Mouse (Mus musculus): Measurements from ENCODE around the gene Tardbp.

Gene Tardbp

DNA sequence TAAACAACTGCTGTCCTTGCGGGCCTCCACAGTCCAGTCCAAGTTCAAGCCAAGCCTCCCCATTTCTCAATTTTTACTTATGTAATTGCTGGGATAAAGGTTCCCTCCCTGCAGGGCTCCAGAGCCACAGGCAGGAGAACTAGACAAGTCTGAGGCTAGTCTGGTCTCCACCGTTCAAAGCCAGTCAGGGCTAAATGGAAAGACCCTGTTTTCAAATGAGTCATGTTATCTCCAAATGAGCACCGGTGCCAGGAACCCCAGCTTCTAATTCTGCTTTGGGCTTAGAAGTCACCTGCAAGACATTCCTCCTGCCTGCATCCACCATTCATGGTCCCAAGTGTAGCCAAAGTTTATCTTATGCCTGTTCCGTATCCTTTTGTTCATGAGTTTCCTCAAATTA is 24.9 kb downstream of the Tardbp start:
- DNase-seq (ENCODE audit: low spot score in 2 of 2) = no peak

DNA sequence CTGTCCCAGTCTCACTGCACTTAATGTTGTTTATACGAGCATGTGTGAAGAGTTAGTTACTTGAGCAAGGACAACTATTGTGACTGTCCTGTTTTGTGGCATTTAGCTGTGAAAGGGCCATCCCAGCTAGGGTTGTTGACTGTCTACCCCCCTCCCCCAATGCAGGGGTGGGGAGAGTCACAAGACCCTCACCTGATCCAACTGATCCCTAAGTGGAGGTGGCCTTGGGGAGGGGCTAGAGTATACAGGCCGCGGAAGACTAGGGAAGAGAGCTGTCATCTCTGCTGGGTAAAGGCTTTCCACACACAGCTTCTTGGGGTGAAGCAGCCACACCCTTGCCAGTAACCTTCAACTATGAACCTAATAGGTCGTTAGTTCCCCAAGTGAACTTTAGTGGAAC is 26.5 kb downstream of the Tardbp start:
- DNase-seq (ENCODE audit: low spot score in 2 of 2) = no peak

DNA sequence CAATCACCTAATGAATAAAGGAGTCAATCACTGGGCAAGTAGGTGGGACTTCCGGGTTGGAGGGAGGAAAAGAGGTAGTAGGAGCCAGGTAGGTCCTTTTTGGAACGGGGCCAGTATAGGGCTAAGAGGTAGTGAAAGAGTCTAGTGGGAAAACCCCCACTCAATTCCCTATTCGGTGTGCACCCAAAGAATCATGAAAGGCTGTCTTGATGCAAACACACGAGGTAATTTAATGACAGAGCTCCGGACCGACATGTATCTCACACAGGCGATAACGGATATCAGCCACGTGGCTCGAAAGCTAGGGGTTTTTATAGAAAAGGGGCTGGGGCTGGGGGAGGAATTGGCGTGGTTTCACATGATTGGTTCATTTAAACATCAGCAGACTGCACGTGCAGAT is 28.0 kb downstream of the Tardbp start:
- DNase-seq (ENCODE audit: low spot score in 2 of 2) = no peak

DNA sequence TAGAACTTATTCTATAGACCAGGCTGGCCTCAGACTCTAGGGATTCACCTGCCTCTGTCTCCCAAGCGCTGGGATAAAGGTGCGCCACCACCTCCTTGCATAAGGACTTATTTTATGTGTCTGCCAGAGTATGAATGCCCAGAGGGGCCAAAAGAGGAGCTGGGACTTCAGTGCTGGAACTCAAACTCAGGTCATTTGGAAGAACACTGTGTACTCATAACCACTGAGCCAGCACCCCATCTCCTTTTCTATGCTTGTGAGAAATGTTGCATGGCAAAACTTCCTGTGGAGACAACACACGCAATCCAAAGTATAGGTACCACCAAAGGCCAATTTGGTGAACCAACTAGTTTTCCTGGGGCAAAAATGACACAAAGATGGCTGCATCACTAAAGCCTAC is 30.1 kb downstream of the Tardbp start:
- DNase-seq (ENCODE audit: low spot score in 2 of 2) = no peak

DNA sequence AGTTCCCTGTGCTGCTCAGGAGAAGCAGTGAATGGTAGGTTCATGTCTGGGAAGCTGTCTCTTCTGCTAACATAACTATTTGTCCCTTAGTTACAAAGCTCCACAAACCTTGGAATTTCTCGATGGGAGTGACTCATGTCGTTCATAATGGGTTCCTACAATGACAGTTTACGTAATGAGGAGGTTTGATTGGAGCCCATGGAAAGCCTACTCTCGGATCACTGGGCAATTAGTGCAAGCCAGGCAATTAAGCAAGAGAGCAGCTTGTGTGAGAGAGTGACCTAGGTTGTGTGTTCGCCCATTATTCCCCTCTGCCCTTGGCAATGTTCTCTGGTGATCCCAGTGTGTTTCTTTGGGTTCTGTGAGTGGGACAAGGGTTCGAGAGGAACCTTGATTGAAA is 30.9 kb downstream of the Tardbp start:
- no peak for DNase-seq (ENCODE audit: low spot score in 2 of 2)

DNA sequence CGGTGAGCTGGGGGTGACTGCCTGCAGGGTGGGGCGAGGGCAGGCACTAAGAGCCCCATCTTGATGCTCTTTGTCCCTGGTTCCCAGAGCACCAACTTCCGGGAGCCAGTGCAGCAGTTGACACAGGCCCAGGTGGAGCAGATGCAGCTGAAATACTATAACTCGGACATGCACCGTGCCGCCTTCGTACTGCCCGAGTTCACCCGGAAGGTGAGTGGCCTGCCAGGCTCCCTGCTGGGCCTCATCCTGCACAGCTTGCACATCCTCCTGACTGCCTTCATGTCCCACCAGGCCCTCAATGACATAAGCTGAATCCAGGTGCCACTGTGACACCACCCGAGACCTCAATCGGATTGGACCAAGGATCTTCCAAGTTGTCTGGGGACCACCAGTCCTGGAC is 32.8 kb downstream of the Tardbp start:
- DNase-seq (ENCODE audit: low spot score in 2 of 2) = no peak

DNA sequence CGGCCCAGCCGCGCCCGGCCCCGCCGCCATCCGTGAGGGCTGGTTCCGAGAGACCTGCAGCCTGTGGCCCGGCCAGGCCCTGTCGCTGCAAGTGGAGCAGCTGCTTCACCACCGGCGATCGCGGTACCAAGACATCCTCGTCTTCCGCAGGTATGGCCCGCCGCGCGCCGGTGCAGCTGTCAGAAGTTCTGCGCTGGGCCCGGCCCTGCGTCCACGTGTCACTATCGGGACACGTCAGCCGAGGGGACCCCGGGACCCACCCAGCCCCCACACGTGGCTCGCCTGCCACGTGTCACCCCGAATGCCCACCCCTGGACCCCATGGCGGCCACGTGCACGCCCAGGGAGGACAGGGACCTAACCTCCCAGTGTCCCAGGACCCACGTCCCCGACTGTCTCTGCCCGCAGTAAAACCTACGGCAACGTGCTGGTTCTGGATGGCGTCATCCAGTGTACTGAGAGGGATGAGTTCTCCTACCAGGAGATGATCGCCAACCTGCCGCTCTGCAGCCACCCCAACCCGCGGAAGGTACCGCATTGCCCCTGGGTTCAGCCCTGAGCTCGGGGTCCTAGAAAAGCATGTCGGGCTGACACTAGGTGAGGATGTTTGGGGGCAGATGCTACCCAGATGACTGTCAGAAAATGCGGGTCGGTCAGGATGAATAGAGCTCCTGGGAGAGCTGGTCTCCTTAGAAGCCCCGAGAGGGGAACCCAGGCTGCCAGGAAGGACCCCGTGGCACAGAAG is 35.0 kb downstream of the Tardbp start:
- DNase-seq (ENCODE audit: low spot score in 2 of 2) = no peak

DNA sequence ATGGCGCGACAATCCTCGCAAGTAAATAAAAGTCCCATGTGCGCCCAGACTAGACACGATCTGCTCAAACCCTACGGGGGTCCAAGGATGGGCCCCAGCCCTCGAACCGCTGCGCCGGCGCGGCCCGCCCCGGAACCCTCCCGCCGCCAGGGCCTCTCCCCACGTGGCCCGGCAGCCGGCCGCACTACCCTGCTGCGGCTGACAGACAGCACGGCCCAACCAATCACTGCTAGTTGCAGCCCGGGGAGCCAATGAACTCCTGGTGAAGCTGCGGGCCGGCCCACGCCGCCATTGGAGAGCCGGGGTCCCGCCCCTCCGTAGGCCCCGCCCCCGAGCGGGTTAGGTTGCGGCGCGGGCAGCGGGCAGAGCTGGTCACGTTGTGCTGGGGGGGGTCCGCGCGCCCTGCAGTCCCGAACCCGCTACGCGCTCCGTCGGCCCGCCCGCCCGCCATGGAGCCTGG is 35.6 kb downstream of the Tardbp start, which contains the start of gene Srm:
TSS of gene Srm (plus strand) at position 333 of the 460 bp plus-strand sequence.
- peak; percentile 96 to 97 for DNase-seq (ENCODE audit: low spot score in 2 of 2)

DNA sequence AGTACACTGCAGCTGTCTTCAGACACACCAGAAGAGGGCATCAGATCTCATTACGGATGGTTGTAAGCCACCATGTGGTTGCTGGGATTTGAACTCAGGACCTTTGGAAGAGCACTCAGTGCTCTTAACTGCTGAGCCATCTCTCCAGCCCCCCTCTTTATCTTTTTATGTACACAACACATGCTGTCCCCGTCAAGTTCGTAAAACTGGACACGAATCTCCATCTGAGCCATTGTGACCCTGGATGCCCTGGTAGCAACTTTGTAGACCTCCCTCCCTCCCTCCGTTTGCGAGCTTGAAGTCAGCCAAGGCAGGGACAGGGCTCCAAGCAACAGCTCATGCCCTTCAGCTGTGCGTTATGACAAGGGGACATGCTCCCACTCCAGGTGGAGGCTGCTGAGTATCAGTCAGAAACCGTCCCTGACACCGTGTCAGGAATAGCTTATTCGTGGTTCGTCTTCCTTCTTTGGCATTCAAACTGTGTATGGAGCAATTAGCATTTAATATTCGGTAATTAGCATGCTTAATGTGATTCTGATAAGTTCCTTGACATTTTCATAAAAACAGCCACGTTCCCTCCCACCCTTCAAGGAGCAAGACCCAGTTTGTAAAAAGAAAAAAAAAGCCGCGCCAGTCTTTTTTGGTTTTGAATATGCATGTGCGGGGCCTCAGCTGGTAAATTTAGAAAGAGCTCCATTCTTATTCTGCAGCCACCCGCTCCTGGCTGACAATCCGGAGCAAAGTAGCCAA is 36.2 kb downstream of the Tardbp start:
- DNase-seq (ENCODE audit: low spot score in 2 of 2) = no peak

DNA sequence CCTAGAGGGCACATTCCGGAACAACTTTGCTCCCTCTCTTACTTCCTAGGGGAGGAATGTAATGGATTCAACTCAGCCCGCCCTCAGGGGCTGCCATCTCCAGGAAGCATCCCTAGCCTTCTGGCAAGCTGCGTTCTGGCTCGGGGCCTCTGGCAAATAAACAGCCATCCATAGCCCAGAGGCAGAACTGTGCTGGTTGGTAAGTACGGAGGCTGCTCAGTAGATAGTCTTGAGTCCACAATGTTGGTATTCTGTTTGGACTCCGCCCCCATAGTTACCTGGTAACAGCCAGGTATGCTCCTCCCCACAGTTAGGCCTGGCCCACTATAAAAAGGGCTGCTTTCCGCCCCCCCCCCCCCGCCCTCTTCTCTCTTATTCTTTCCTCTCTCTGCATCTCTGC is 37.3 kb downstream of the Tardbp start:
- DNase-seq (ENCODE audit: low spot score in 2 of 2) = no peak

DNA sequence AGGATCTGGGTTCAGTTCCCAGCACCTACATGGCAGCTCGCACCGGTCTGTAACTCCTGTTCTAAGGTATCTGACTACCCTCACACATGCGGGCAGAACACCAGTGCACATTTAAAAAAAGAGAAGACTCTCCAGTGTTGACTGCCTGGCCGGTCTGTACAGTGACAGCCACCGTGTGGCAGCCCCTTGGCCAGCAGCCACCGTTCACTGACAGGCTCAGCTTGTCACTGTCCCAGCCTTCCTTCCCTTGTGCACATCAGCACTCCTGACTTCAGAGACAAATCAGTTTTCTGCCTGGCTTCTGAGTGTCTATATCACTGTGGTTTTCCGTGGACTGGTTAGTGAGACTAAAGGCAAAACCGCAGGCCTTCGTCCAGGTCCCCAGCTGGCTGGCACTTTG is 38.0 kb downstream of the Tardbp start:
- DNase-seq (ENCODE audit: low spot score in 2 of 2) = no peak

DNA sequence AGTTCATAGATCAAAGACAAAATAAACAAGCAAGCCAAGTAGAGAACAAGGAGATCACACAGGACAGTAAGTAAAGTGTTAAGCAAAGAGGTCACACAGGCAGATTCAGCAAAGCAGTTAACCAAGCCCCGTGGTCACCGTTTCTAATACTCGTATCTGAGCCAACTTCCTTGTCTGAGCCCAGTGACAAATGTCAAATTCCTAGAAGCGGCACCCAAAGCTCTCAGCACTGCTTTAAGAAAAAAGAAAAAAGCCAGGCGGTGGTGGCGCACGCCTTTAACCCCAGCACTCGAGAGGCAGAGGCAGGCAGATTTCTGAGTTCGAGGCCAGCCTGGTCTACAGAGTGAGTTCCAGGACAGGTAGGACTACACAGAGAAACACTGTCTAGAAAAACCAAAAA is 40.2 kb downstream of the Tardbp start:
- DNase-seq (ENCODE audit: low spot score in 2 of 2) = no peak

DNA sequence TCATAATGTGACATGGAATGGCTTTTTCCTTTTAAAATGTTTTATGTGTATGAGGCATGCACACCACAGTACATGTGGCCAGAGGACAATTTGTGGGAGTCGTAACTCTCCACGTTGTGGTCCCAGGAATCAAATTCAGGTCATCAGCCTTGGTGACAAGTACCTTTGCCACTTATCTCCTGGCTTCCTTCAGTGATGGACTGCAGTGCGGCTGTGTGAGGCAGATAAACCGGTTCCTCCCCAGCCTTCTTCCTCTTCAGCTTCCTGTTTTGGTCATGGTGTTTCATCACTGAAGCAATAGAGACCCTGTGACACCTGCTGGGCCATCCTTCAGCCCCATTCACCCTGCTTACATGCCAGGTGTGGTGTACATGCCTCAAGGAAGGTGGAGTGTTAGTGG is 43.6 kb downstream of the Tardbp start:
- no peak for DNase-seq (ENCODE audit: low spot score in 2 of 2)

DNA sequence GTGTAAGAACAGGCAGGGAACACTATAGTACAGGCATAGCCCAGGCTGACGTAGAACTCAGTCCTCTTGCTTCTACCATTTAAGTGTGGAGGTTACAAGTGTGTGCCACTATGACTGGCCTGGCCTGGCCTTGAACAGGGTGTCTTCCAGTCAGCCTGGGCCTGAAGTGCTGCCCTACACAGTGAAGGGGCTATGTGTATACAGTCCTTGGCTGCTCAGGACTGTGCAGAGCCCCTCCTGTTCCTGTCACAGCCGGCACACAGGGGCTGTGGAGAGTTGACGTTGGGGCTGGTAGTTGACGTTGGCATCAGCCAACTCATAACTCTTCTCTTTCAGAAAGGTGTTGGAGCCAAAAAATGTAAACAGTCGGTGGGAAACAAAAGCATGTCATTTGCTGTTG is 45.4 kb downstream of the Tardbp start:
- DNase-seq (ENCODE audit: low spot score in 2 of 2) = no peak

DNA sequence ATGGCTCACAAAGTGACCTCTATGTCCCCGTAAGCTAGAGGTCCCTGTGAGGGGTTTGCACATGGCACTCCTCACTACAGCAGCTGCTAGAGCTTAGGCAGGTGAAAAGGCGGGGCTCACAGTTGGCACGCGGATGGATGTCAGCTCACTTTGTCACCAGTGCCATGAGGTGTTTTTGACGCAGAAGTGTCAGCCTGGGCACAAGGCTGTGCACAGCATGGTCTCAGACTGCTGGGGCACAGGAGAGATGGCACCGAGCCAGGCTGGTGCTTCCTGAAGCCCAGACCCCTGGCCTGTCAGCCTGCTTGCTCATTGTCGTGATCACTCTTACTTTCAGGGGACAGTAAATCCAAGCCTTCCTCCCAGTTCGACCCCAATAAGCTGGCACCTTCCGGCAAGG is 46.1 kb downstream of the Tardbp start:
- DNase-seq (ENCODE audit: low spot score in 2 of 2) = no peak

DNA sequence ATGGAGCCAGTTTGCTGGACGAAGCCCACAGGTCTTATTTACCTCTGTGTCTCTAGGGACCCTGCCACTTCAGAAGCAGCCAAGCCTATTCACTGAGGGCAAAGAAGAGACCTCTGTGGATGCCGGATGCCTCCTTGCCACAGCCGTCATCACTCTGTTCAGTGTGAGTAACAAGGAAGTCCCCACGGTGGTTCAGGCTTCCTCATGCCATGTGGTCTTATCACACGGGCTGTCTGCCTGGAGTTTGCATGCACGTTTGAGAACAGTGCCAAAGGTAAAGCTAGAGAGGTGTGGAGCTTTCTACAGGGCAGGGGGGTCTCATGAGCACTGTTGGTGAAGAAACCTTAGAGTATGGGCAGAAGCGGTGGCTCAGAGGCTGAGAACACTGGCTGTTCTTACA is 53.6 kb downstream of the Tardbp start:
- DNase-seq (ENCODE audit: low spot score in 2 of 2) = no peak

DNA sequence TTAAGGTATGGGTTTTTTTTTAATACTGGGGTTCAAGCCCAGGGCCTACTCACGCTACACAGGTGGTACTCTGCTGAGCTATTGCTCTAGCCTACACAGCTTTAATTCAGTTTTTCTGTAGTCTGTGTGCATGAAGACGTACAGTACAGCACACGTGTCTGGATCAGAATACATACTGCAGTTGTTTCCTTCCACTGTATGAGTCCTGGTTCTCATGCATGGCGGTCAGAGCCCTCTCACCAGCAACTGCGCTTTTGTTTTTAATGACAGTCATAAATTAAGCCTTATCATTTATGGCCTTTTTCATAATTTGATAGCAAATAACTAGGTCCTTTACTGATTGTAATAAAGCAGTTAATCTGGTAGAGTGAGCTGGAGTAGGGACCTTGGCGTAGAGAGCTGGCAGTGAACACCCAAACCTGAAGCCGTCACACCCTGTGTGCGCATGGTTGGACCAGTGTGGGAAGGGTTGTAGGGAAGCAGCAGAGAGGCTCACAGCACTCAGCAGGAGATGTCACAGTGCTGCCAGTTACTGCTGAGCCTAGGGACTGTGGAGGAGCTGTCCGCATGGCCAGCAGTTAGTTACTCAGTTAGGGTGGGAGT is 56.0 kb downstream of the Tardbp start:
- DNase-seq (ENCODE audit: low spot score in 2 of 2) = no peak

DNA sequence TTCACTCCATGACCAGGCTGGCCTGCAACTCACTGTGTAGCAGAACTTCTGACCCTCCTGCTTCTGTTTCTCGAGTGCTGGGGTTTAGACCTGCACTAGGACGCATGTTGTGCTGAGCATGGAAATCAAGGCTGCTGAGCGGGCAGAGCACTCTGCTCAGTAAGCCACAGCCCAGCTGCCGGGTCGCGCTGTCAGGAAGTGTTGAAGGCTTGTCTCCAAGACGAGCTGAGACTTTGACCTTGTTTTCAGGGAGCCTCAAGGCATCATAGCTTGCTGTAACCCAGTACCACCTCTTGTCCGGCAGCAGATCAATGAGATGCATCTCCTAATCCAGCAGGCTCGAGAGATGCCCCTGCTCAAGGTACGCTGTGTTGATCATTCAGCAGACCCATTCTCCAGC is 56.7 kb downstream of the Tardbp start:
- no peak for DNase-seq (ENCODE audit: low spot score in 2 of 2)

DNA sequence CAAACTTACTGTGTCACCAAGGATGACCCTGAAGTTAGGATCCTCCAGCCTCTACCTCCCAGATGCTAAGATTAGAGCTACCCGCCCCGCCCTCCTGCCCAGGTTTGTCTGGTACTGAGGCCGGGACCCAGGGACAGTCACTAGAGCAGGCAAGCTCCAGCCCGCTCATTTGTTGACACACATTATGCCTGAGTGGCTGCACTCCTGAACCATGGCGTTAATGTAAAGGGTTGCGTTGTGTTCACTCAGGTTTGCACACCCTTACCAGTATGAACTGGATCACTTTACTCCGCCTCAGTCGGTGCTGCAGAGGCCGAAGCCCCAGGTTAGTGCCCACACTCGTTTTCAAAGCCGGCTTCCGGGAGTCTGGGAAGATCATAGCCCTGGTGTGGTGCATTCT is 63.2 kb downstream of the Tardbp start:
- DNase-seq (ENCODE audit: low spot score in 2 of 2) = no peak

DNA sequence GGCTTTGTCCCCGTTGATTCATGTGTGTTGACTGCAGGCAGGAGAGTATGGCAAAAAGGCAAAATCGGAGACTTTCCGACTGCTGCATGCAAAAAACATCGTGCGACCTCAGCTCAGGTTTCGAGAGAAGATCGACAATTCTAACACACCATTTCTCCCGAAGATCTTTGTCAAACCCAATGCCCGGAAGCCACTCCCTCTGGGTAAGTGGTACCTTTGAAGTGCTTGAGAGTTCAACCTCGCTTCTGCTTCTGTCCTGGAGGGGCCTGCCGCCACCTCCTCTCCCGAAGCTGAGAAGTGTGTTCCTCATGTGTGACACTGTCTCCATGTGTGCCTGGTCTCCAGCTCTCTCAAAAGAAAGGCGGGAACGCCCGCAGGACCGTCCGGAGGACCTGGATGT is 64.1 kb downstream of the Tardbp start:
- no peak for DNase-seq (ENCODE audit: low spot score in 2 of 2)

All from thymus, postnatal 10 days (tissue).